Mouse (Mus musculus) urinary bladder, postnatal 25 days (tissue): ENCODE results near the gene Smarca5.

Source experiments
- DNase-seq: peaks from one replicate; pipeline ENCODE4 v3.0.0; 2022; ENCODE audit warnings: low spot score

Smarca5 gene

GRCm38 (mm10) chr8:80739155-80739924, at the start of gene Smarca5:
TSS of gene Smarca5 (minus strand) at chr8:80739497.
- DNase-seq: peak; percentile 95

DNA sequence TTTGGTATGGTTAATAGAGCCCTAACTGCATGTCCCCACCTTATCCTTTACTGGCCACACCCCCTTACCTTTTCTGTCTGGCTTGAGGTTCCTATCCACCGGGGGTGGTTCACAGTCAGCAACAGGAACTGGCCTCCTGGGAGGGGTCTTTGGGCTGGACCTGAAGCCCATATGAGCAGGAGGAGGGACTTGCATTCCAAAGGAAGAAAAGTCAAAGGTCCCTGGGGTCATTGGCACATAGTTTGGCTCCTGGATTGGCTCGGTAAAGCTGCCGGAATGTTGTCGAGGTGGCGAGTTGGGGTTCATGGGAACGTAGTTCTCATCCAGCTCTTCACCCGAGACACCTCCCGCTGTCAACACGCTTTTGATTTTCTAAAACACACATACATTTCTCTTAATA, 45.3 kb upstream of the Smarca5 start:
- no peak for DNase-seq

GRCm38 (mm10) chr8:80783271-80783670, 44.0 kb upstream of the Smarca5 start:
- no peak for DNase-seq

- no peak for DNase-seq
Measured at GRCm38 (mm10) chr8:80781338-80781737, 42.0 kb upstream of the Smarca5 start.

- DNase-seq: no peak
Measured at GRCm38 (mm10) chr8:80780271-80780670, 41.0 kb upstream of the Smarca5 start.

- DNase-seq: no peak
Measured at GRCm38 (mm10) chr8:80776436-80776835, 37.1 kb upstream of the Smarca5 start.

DNA sequence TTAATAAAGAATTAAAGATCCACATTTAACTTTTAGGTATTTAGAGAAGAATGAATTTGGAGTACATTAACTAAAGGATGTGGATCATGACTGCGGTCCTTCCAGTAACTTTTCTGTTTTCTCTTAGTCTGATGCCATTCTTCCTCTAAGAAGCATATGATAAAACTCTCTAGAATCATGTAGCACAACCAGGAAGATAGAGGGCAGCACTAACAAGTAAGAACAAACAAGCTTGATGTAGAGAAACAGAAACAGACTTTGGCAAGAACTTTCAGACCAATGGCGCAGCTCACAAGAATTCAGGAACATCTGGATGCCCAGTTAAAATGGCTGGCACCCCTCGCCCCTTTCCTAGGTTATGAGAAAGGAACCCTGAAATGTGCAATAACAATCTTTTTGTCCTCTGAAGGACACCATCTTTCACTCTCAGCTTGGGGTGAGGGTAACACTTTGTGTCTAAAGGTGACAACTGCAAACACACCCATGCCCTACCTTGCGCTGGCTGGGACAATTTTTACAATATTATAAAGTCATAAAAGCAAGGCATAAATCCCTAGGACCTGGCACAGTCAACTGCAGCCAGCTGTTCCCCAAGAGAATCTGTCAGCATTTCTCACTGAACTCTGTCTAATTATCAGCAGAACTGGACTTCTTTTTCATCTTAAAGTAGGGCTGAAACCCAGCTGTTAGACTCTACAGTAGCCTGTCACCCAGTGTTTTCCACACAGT, 33.6 kb upstream of the Smarca5 start:
- DNase-seq: no peak

DNA sequence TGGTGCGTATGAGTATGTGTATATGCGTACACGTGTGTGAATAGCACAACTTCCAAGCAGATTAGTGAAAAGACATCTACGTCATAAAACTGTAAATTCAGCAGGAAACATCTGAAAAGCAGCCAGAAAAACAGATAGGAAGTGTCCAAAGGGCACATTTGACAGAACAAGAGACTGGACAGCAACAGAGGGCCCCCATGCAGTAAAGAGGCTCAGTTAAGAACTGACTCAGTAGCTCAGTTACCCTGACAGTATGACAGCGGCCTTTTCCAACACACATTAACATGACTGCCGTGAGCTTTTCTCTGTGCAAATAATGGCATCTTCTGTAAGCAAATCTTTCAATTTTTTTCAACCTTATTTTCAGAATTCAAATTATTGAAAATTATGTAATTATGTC, 29.2 kb upstream of the Smarca5 start:
- DNase-seq: no peak

DNA sequence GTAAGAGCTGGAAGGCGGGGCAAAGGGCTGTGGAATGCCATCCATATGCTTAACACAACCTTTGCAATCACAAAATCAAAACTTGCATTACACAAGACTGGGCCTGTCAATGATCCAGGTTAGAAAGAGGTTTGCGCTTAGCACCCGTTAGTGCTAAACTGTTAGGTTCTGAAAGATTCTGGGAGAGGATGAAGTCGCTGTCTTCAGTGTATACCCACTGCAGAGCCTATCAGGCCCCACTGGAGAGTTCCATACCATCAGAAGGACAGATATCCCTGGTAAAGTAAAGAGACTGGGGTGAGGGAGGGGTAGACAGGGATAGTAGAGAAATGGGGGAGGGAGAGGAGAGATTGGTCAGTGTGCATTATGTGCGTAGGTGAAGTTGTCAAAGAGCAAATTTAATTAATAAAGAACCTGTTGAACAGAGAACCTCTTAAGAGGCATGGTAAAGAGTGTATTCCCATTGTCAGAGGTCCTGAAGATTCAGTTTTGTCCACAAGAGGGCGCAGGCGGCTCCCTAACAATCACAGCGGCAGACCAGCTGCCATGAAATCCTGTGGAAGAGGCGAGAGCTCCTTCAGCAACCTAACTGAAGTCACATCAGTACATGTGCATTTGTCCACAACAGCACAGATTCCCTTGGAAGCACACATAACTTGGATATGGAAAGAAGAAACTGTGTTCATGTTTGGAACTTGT, 13.9 kb upstream of the Smarca5 start:
- DNase-seq: peak; percentile 82

DNA sequence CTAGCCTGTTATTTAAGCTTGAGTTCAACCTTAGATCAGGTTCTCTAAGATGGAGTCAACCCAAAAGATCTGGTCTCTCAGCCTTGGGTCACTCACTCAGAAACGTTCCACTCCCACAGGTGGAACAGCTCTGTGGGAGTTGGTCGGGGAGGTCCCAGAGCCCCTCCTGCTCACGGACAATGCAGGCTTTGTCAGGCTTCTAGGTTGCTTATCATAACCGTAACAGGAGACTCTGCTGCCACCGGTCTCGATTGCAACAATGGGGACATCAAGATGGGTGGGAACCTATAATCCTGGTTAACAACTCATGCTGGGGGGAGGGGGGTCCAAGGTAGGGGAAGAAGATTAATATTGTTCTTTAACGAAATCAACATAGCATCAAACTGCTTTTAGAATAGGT, 13.1 kb upstream of the Smarca5 start:
- DNase-seq: no peak

GRCm38 (mm10) chr8:80749091-80749490, 9.8 kb upstream of the Smarca5 start:
- DNase-seq: no peak

DNA sequence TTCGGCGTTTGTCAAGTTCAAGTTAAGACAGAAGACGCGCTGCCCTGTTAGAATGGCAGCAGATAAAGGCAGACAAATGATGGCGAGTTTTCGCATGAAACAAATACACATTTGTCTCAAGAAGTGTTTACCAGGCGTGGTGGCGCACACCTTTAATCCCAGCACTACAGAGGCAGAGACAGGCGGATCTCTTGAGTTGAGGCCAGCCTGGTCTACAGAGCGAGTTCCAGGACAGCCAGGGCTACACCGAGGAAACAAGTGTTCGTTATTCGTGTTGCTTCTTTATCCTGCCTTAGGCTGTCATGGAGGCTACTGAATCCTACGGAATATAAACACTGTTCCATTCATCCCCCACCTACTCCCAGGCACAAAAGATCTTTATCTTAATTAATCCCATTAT, 635 bp upstream of the Smarca5 start:
- no peak for DNase-seq

DNA sequence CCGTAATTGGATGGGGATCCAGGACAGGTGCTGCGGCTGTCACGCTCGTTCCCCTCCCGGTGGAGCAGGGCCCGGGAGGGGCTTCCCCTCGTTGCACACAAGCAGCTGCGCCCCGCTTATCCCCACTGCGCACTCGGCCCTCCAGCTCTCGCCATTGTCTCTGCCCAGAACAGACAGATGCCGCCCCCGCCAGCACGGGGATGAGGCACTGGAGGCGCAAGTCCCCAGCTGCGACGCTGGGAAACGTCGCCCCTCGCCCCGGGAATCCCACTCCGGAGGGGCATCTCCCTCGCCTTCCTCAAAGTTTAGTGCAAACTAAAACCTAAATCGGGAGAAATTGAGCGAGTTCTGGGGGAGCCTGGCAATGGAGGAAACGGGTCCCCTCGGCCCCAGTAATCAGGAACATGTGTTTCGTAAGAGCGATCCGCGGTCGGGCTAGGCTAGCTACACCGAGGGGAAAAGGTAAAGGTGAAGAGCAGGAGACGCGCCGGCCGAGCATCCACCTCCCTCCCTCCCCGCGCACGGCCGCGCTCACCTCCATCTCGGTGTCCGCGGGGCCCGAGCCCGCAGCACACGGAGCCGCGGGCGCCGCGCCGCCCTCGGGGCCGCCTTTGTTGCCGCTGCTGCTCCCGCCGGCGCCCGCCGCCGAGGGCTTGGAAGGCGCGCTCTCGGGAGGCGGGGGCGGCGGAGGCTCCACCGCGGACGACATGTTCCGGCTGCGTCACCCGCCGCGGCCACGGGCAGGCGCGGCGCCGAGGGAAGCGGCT, 726 bp downstream of the Smarca5 start:
- peak; percentile 30 for DNase-seq

DNA sequence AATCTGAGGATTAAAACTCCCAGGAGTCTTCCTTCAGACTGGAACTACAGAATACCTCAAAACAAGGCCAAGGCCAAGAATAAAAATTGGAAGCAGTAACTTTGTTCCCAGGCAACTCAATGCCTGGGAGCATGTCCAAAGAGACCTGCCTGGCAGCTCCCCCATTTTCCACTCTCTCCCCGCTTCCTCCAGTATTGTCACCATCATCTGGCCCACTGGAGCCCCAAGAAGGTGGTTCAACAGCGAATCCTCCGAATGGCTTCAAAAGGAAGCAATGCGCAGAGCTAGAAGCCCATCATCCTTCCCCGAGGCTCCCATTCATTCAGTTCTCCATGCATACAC, 1.3 kb downstream of the Smarca5 start:
- no peak for DNase-seq

- no peak for DNase-seq
Measured at GRCm38 (mm10) chr8:80732326-80732725, 7.0 kb downstream of the Smarca5 start.

GRCm38 (mm10) chr8:80714461-80714860, 24.8 kb downstream of the Smarca5 start:
- no peak for DNase-seq

DNA sequence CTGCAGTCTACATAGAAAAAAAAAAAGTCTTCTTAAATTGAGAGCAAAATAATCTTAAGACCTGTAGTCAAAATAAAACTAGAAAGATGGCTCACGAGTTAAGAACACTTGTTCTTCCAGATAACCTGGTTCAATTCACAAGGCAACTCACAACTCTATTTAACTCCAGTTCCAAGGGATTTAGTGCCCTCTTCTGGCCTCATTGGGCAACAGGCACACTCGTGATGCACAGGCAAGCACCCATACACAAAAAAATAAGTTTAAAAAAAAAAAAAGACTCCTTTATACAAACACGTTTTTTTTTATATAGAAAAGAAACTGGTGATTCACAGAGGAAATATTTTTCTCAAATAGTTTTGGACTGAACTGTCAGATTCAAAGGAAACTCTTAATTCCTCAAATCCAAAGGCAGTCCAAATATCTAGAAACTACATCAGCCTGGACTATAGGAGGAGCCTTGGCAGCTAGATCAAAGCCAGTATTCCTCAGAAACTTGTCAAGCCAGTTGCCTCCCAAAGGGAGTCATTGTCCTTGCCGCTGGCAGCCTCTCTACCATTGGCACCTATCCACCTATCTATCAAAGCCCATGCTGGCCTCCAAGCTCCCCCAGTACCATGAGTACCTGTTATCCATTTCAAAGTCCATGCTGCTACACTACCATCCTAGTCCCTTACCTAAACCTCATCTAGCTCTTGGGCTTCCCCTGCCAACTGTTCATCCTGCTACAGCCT, 28.5 kb downstream of the Smarca5 start:
- no peak for DNase-seq

DNA sequence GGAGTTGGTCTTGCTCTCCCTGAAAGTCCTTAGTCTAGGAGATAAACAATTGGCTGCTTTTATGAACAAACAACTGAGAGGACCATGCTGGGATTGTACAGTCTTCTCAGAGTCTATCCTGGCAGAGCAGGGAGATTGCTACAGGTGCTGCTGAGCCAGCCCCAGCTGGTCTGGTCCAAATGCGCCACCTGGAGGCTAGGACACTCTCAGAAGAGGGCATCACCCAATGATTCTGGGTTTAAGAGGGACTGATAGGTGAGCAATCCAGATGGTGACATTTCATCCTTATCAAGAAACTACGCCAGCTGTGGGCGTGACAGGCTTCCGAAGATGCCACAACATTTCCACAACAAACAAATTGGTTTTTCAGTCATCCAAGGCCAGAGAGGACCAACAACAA, 51.2 kb downstream of the Smarca5 start:
- DNase-seq: peak; percentile 67

GRCm38 (mm10) chr8:80683756-80684335, 55.5 kb downstream of the Smarca5 start:
- DNase-seq: no peak

GRCm38 (mm10) chr8:80682594-80682993, 56.7 kb downstream of the Smarca5 start:
- no peak for DNase-seq

DNA sequence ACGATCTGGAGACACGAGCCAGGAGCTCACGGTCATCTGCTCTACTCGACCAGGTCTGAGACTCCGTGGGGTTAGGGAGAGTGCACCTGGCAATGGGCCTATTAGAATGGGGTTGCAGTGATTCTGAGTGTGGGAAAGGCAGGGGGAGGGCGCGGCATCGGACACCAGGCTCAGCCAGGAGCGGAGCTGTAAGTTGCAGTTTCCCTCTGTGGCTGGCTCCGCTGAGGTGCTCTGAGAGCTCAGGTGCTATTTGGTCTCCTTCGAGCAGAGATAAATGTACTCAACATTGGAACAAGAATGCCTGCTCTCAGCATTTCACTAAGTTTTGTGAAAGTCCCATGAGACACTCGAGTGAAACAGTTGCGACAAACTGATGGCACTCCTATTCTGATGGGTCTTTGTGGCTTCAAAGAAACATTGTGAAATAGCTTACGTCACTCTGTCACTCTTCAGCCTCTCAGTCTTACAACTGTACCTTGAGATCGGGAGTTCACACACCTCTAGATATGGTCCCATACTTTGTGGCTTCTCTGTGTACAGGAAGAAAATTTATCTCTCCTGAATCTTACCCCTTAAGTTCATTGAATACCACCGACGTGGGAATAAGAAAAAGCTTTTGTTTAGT, 69.9 kb downstream of the Smarca5 start:
- DNase-seq: no peak
